ENCODE assay signal across 23 mouse cellular contexts in genomic region chr9:55646444-55646843, GRCm38 (mm10).
"Had no signal": no experiment of that assay in that cellular context is flagged by ENCODE, and none has a peak within 500 bp of the region (broad histone marks: within the 10 kb centered on the region; RNA-seq: fewer than 3 reads in every experiment).

No protein-coding gene starts in this region.

- H3K36me3 ChIP-seq: heart, embryonic 10.5 days; heart, embryonic 12.5 days; hindbrain, embryonic 15.5 days; limb, embryonic 10.5 days; limb, embryonic 12.5 days; liver, embryonic 13.5 days; liver, embryonic 15.5 days had no signal

- H3K4me2 ChIP-seq: heart, embryonic 12.5 days; hindbrain, embryonic 13.5 days; hindbrain, embryonic 15.5 days; limb, embryonic 12.5 days; liver, embryonic 11.5 days; liver, embryonic 13.5 days; liver, embryonic 15.5 days had no signal

- H3K4me3 ChIP-seq: heart, embryonic 10.5 days; heart, embryonic 12.5 days; hindbrain, embryonic 13.5 days; hindbrain, embryonic 15.5 days; layer of hippocampus, adult 2 months; left cerebral cortex, adult 2 months; limb, embryonic 10.5 days; limb, embryonic 12.5 days; liver, embryonic 13.5 days; liver, embryonic 15.5 days had no signal

- DNase-seq: gastrocnemius, postnatal 14 days; gastrocnemius, postnatal 36 days; heart, adult 18-20 months; heart, postnatal 14 days; heart, postnatal 36 days; kidney, adult 18-20 months; kidney, adult 8-10 months; kidney, postnatal 10 days; kidney, postnatal 25 days; liver; liver, embryonic 13.5 days had no signal

- ATAC-seq: hindbrain, postnatal 0 days; intestine, embryonic 16.5 days had no signal

- H3K4me1 ChIP-seq: heart, embryonic 10.5 days; heart, embryonic 12.5 days; hindbrain, embryonic 13.5 days; hindbrain, embryonic 15.5 days; limb, embryonic 10.5 days; liver, embryonic 13.5 days; liver, embryonic 15.5 days had no signal

- H3K27ac ChIP-seq: heart, embryonic 10.5 days; hindbrain, embryonic 13.5 days; hindbrain, embryonic 15.5 days; hindbrain, postnatal 0 days; layer of hippocampus, adult 2 months; left cerebral cortex, adult 2 months; limb, embryonic 10.5 days; limb, embryonic 12.5 days; liver, embryonic 13.5 days; liver, embryonic 15.5 days had no signal

- H3K9me3 ChIP-seq: heart, embryonic 10.5 days; heart, embryonic 12.5 days; hindbrain, embryonic 13.5 days; hindbrain, embryonic 15.5 days; limb, embryonic 10.5 days; limb, embryonic 12.5 days; liver, embryonic 13.5 days; liver, embryonic 15.5 days had no signal

- H3K9ac ChIP-seq: heart, embryonic 12.5 days; hindbrain, embryonic 13.5 days; hindbrain, embryonic 15.5 days; limb, embryonic 12.5 days; liver, embryonic 13.5 days; liver, embryonic 15.5 days had no signal

- H3K27me3 ChIP-seq: heart, embryonic 12.5 days; hindbrain, embryonic 13.5 days; hindbrain, embryonic 15.5 days; limb, embryonic 12.5 days; liver, embryonic 13.5 days; liver, embryonic 15.5 days had no signal
